Mouse (Mus musculus) hindbrain, embryonic 11.5 days (tissue): ENCODE measurements at regions not wholly inside any gene's neighbourhood (a gene's known extent, or its start where the extent isn't known, plus 50 kb on each side); places are given as distances from the start of the nearest gene placed in this dataset.

Source experiments
- ATAC-seq: fragments of 200-750 bp; cut with Nextera tagmentation; 2 replicates; pipeline ENCODE4 v1.8.0; 2017; ENCODE audit warnings: mild to moderate bottlenecking, moderate TSS enrichment, moderate library complexity; ENCODE audit not compliant: low FRiP score
- DNase-seq: peaks from one replicate; pipeline ENCODE4 v3.0.0-alpha.2; 2015; ENCODE audit warnings: low spot score
- H3K27ac ChIP-seq: fragments of 300-500 bp; sonication (generic); 2 replicates; pipeline ENCODE4 v1.5.1; 2014; ENCODE audit warnings: mild to moderate bottlenecking, low read depth, low read length
- H3K27me3 ChIP-seq: fragments of 300-500 bp; sonication (generic); 2 replicates; pipeline ENCODE4 v1.6.1; 2014; ENCODE audit warnings: mild to moderate bottlenecking, low read length, moderate library complexity, mixed read lengths; ENCODE audit not compliant: control insufficient read depth, insufficient read depth
- H3K36me3 ChIP-seq: fragments of 300-500 bp; sonication (generic); 2 replicates; pipeline ENCODE4 v1.6.1; 2014; ENCODE audit warnings: mild to moderate bottlenecking, low read length, moderate library complexity, mixed read lengths; ENCODE audit not compliant: control insufficient read depth, insufficient read depth
- H3K4me1 ChIP-seq: fragments of 300-500 bp; sonication (generic); replicated peaks from 2 replicates; pipeline ENCODE4 v1.6.1; 2014; ENCODE audit warnings: low read length, mixed read lengths; ENCODE audit not compliant: control insufficient read depth, insufficient read depth
- H3K4me2 ChIP-seq: fragments of 300-500 bp; sonication (generic); replicated peaks from 2 replicates; pipeline ENCODE4 v1.6.1; 2014; ENCODE audit warnings: mild to moderate bottlenecking, low read depth, low read length
- H3K4me3 ChIP-seq: fragments of 300-500 bp; sonication (generic); 2 replicates; pipeline ENCODE4 v1.5.1; 2014; ENCODE audit warnings: low read depth, low read length
- H3K9ac ChIP-seq: fragments of 300-500 bp; sonication (generic); 2 replicates; pipeline ENCODE4 v1.6.1; 2014; ENCODE audit warnings: low read depth, low read length
- H3K9me3 ChIP-seq: fragments of 300-500 bp; sonication (generic); 2 replicates; pipeline ENCODE4 v1.6.1; 2016; ENCODE audit warnings: low read length; ENCODE audit not compliant: control insufficient read depth
- WGBS: fragments of 180-500 bp; shearing (Covaris S2); extraction: QIAGEN DNeasy Blood & Tissue Kit; methylation state at CpG from one replicate; pipeline ENCODE4 v1.1.7; 2014; 5-methylcytosine and 5-hydroxymethylcytosine counted together

- Histone ChIP-seq H3K27me3 (no peaks in the 10 kb centered on the region), H3K36me3 (no peaks in the 10 kb centered on the region), H3K9ac (no peak overlapping the region), H3K27ac (no peak overlapping the region), H3K4me1 (no peaks in the 10 kb centered on the region), H3K9me3 (no peaks in the 10 kb centered on the region), H3K4me3 (no peak overlapping the region), H3K4me2 (no peak overlapping the region)
- ATAC-seq (no peak), DNase-seq (no peak)
- WGBS: 97% methylated on average over 3 of the region's 3 CpGs
These were observed 416.8 kb upstream of the Rgmb start for GRCm38 (mm10) chr17:16247681-16248080.

GRCm38 (mm10) chr17:16221253-16221652 lies 390.4 kb upstream of the Rgmb start:
- H3K4me2 ChIP-seq: no peak overlapping the region
- H3K27ac ChIP-seq: no peak overlapping the region
- ATAC-seq (no peak), DNase-seq (no peak)
- no peak overlapping the region for H3K9ac ChIP-seq
- no peaks in the 10 kb centered on the region for H3K36me3 ChIP-seq
- no peaks in the 10 kb centered on the region for H3K4me1 ChIP-seq
- H3K4me3 ChIP-seq: no peak overlapping the region
- WGBS: 82% methylated on average over 2 of the region's 2 CpGs
- H3K27me3 ChIP-seq: no peaks in the 10 kb centered on the region
- no peaks in the 10 kb centered on the region for H3K9me3 ChIP-seq

GRCm38 (mm10) chr17:16219675-16220566 lies 389.1 kb upstream of the Rgmb start:
- 83% methylated on average over 13 of the region's 13 CpGs for WGBS
- DNase-seq: no peak

GRCm38 (mm10) chr17:16218623-16219022 lies 387.8 kb upstream of the Rgmb start:
- Histone ChIP-seq H3K9me3 (no peaks in the 10 kb centered on the region), H3K9ac (no peak overlapping the region), H3K27me3 (no peaks in the 10 kb centered on the region), H3K36me3 (no peaks in the 10 kb centered on the region), H3K4me3 (no peak overlapping the region), H3K4me2 (no peak overlapping the region), H3K4me1 (no peaks in the 10 kb centered on the region), H3K27ac (no peak overlapping the region)
- DNase-seq: peak; percentile 27
- ATAC-seq: no peak
- WGBS: 66% methylated on average over 2 of the region's 2 CpGs

More at GRCm38 (mm10) chr17:16219675-16220566, 389.1 kb upstream of the Rgmb start:
- Histone ChIP-seq H3K4me2 (no peak overlapping the region), H3K4me1 (no peaks in the 10 kb centered on the region), H3K9ac (no peak overlapping the region), H3K27ac (no peak overlapping the region), H3K9me3 (no peaks in the 10 kb centered on the region), H3K36me3 (no peaks in the 10 kb centered on the region), H3K4me3 (no peak overlapping the region), H3K27me3 (no peaks in the 10 kb centered on the region)
- peak; percentile 25; the same call in 1 of the 2 replicates for ATAC-seq

GRCm38 (mm10) chr17:16216796-16217195 lies 386.0 kb upstream of the Rgmb start:
- H3K4me1 ChIP-seq: no peaks in the 10 kb centered on the region
- H3K27ac ChIP-seq: no peak overlapping the region
- no peak for ATAC-seq
- no peaks in the 10 kb centered on the region for H3K27me3 ChIP-seq
- WGBS: 69% methylated on average over 2 of the region's 2 CpGs
- no peaks in the 10 kb centered on the region for H3K9me3 ChIP-seq
- H3K4me2 ChIP-seq: no peak overlapping the region
- no peaks in the 10 kb centered on the region for H3K36me3 ChIP-seq
- no peak overlapping the region for H3K9ac ChIP-seq
- no peak for DNase-seq
- no peak overlapping the region for H3K4me3 ChIP-seq

- WGBS: 75% methylated on average over 1 of the region's 1 CpGs
These were observed 362.8 kb upstream of the Rgmb start for GRCm38 (mm10) chr17:16193636-16194035.

GRCm38 (mm10) chr17:16180856-16181255 lies 350.0 kb upstream of the Rgmb start:
- no peaks in the 10 kb centered on the region for H3K4me1 ChIP-seq
- H3K4me2 ChIP-seq: no peak overlapping the region
- DNase-seq: no peak
- WGBS: 95% methylated on average over 1 of the region's 1 CpGs
- no peak for ATAC-seq
- no peak overlapping the region for H3K9ac ChIP-seq
- no peak overlapping the region for H3K4me3 ChIP-seq
- H3K9me3 ChIP-seq: no peaks in the 10 kb centered on the region
- no peaks in the 10 kb centered on the region for H3K27me3 ChIP-seq
- H3K36me3 ChIP-seq: no peaks in the 10 kb centered on the region
- no peak overlapping the region for H3K27ac ChIP-seq

More at GRCm38 (mm10) chr17:16193636-16194035, 362.8 kb upstream of the Rgmb start:
- Histone ChIP-seq H3K27me3 (no peaks in the 10 kb centered on the region), H3K27ac (no peak overlapping the region), H3K36me3 (no peaks in the 10 kb centered on the region), H3K4me3 (no peak overlapping the region), H3K4me1 (no peaks in the 10 kb centered on the region), H3K4me2 (no peak overlapping the region), H3K9ac (no peak overlapping the region), H3K9me3 (no peaks in the 10 kb centered on the region)
- DNase-seq (no peak), ATAC-seq (no peak)

GRCm38 (mm10) chr17:16178102-16178501 lies 347.3 kb upstream of the Rgmb start:
- H3K9ac ChIP-seq: no peak overlapping the region
- no peaks in the 10 kb centered on the region for H3K9me3 ChIP-seq
- H3K4me2 ChIP-seq: no peak overlapping the region
- WGBS: 68% methylated on average over 2 of the region's 2 CpGs
- H3K27ac ChIP-seq: no peak overlapping the region
- H3K4me1 ChIP-seq: no peaks in the 10 kb centered on the region
- no peaks in the 10 kb centered on the region for H3K36me3 ChIP-seq
- no peak overlapping the region for H3K4me3 ChIP-seq
- ATAC-seq: no peak
- no peak for DNase-seq
- no peaks in the 10 kb centered on the region for H3K27me3 ChIP-seq
